Mouse (Mus musculus): ENCODE results near the gene Nudt15. TPM values are rescaled to one million over a fixed set of nuclear protein-coding genes. Genes with fewer than 3 reads are reported as not detected.
A peak's percentile ranks its signal among the peaks of the same experiment; 100 is the strongest.
"Not testable (repeated sequence)": the region's sequence is repeated elsewhere in the genome, so short reads cannot be mapped to it uniquely, and the experiment has no call there.

Nudt15 gene
- polyA plus RNA-seq, 1 experiment: 0.42 TPM

DNA sequence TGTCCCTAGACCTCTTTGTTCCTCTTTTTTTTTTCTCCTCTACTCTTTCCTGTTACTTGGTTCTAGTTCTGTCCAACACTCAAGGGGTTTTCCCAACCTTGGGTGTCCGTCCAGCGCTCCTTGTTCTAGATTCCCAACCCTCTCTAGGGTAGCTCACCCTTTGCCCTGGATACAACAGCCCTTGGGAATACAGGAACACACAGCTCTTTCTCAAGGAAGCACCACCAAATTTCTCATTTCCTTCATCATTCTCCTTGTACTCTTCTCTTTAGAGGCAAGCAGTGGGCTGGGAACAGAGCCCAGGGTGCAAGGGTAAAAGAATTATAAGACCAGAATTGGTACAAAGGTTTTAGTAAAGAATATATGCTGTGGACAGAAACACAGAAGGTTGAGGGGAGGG is 12.4 kb downstream of the Nudt15 start:
- Histone ChIP-seq H3K4me1 (ENCODE audit: control insufficient read depth, insufficient read depth, insufficient read length, low read length) (no peaks in the 10 kb centered on the region), H3K4me3 (ENCODE audit: low read depth, low read length) (no peak overlapping the region), H3K36me3 (ENCODE audit: control insufficient read depth, insufficient read depth, low read length) (no peaks in the 10 kb centered on the region), H3K27ac (ENCODE audit: insufficient read depth, low read depth, low read length) (no peak overlapping the region), H3K27me3 (ENCODE audit: control insufficient read depth, insufficient read depth, low read length) (no peaks in the 10 kb centered on the region)
- WGBS: 70% methylated on average over 2 of the region's 2 CpGs
- TF ChIP-seq POLR2A (IDR thresholded peaks at IDR 0.05; ENCODE audit: low read depth, low read length) (no peak), CTCF (IDR thresholded peaks at IDR 0.05; ENCODE audit: extremely low read depth, insufficient read length, insufficient replicate concordance, low read depth, low read length) (no peak)

DNA sequence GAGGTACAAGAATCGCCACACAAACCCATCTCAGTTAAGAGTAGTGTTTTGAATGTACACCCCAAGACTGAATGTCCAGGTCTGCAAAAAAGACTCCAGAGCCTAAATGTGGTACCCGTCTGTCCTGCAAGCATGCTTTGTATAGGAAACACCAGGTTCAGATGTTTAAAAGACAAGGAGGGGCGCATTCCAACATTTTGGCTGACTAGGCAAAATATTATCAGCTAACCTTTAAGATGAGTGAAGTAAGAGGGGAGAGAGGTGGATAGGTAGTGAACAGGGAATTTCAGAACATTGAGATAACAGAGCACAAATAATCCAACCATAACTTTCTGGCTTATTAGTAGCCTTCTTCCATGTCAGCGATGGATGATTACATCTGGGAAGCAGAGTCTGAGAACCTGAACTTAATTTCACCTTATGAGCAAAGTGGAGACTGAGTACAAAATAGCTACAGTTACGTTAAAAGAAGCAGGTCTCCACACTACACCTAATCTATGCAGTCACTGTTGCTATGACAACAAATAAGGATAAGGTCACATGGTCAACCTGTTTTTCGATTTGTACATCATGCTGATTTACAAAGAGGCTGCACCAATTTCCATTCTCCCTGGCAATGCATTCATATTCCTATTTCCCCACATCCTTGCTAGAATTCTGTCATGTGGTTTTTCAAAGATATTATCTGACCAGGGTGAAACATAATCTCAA is 14.1 kb downstream of the Nudt15 start:
- 61% methylated on average over 6 of the region's 6 CpGs for WGBS
- no peak for TF ChIP-seq CTCF (IDR thresholded peaks at IDR 0.05; ENCODE audit: extremely low read depth, insufficient read length, insufficient replicate concordance, low read depth, low read length)
- TF ChIP-seq POLR2A (IDR thresholded peaks at IDR 0.05; ENCODE audit: low read depth, low read length): no peak
- no peaks in the 10 kb centered on the region for H3K4me1 ChIP-seq (ENCODE audit: control insufficient read depth, insufficient read depth, insufficient read length, low read length)

DNA sequence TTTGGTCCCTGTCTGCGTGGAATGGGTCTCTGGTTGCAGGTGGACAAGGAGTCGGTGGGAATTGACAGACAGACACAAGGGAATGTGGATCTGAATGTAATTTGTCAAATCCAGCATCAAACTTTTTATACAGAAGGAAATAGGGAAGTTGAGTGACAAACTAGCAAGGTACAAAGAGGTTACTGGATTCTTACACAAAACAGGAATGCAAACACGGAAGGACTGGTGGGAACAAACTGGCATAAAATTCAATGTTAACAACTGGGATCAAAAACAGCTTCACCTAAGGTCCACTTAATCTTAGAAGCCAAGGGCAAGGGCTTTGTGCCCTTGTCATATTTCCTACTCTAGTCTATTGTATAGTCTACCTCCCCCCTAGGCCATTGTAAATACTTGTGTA is 19.4 kb downstream of the Nudt15 start:
- H3K36me3 ChIP-seq (ENCODE audit: control insufficient read depth, insufficient read depth, low read length); H3K4me3 ChIP-seq (ENCODE audit: low read depth, low read length); H3K4me1 ChIP-seq (ENCODE audit: control insufficient read depth, insufficient read depth, insufficient read length, low read length); H3K27ac ChIP-seq (ENCODE audit: insufficient read depth, low read depth, low read length); H3K27me3 ChIP-seq (ENCODE audit: control insufficient read depth, insufficient read depth, low read length): not testable (repeated sequence)
- 88% methylated on average over 3 of the region's 3 CpGs for WGBS

More for the DNA sequence above, 14.1 kb downstream of the Nudt15 start:
- Histone ChIP-seq H3K4me3 (ENCODE audit: low read depth, low read length) (no peak overlapping the region), H3K27ac (ENCODE audit: insufficient read depth, low read depth, low read length) (no peak overlapping the region), H3K36me3 (ENCODE audit: control insufficient read depth, insufficient read depth, low read length) (no peaks in the 10 kb centered on the region), H3K27me3 (ENCODE audit: control insufficient read depth, insufficient read depth, low read length) (no peaks in the 10 kb centered on the region)

DNA sequence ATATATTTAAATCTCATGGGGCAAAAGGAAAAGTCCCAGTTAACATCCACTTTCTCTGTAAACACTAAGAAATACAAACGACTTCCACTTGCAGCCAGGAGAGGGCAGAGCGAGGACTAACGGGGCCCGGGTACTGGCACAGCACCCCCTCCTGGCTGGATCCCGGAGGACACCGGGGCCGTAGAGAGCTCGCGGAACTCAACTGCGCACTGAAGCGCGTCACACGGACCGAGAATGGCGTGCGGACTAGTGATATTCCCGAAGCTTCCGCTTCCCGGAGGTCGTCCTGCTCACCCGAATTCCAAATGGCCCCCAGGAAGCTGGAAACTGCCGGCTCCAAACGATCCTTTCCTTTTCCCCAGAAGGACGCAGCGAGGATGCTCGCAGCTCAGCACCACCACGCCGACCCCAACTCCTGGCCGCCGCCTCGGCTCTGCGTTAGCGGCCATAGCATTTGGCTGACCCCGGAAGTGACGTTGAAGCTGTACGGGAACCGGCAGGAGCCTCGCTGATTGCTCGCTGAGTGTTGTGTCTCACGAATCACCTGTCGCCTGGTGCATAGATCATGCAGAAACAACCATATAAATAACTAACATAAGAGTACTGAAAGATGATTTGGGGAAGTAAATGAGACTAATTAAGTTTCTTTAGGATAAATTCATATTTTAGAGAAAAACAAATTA is 23.1 kb downstream of the Nudt15 start, which contains the start of gene Sucla2:
TSS of gene Sucla2 (plus strand) at position 554 of the 683 bp plus-strand sequence.
- H3K27me3 ChIP-seq (ENCODE audit: control insufficient read depth, insufficient read depth, low read length): no peaks in the 10 kb centered on the region
- under 1% methylated on average over 41 of the region's 41 CpGs for WGBS
- peak within 1 kb of the TSS; percentile 95 for H3K27ac ChIP-seq (ENCODE audit: insufficient read depth, low read depth, low read length)
- H3K4me3 ChIP-seq (ENCODE audit: low read depth, low read length): peak within 1 kb of the TSS; percentile 74
- H3K36me3 ChIP-seq (ENCODE audit: control insufficient read depth, insufficient read depth, low read length): no peaks in the 10 kb centered on the region
- no peaks in the 10 kb centered on the region for H3K4me1 ChIP-seq (ENCODE audit: control insufficient read depth, insufficient read depth, insufficient read length, low read length)
- TF ChIP-seq CTCF (IDR thresholded peaks at IDR 0.05; ENCODE audit: extremely low read depth, insufficient read length, insufficient replicate concordance, low read depth, low read length): peak; percentile 100
- TF ChIP-seq POLR2A (IDR thresholded peaks at IDR 0.05; ENCODE audit: low read depth, low read length): 0 out of 2 replicates have a peak, but pooled peaks have one; percentile 8

DNA sequence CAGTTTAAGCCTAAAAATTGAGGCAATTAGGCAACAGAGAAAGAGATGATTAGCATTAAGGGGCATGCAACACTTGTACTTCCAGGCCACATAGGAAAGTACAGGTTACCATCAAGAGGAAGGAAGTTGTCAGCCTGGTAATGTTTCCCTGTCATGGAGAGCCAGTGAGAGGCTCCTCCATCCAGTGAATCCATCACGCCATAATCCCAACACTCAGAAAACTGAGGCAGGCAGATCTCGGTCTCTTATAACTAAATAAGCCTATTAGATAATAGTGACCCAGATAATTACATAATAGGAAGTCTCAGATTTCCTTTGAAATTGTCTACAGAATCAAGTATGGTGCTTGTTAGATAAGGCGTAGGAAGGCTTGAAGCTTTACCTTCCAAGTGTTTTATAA is 23.9 kb downstream of the Nudt15 start:
- Histone ChIP-seq H3K36me3 (ENCODE audit: control insufficient read depth, insufficient read depth, low read length) (no peaks in the 10 kb centered on the region), H3K27ac (ENCODE audit: insufficient read depth, low read depth, low read length) (no peak overlapping the region), H3K4me1 (ENCODE audit: control insufficient read depth, insufficient read depth, insufficient read length, low read length) (no peaks in the 10 kb centered on the region), H3K27me3 (ENCODE audit: control insufficient read depth, insufficient read depth, low read length) (no peaks in the 10 kb centered on the region), H3K4me3 (ENCODE audit: low read depth, low read length) (no peak overlapping the region)
- 69% methylated on average over 3 of the region's 3 CpGs for WGBS
- TF ChIP-seq CTCF (IDR thresholded peaks at IDR 0.05; ENCODE audit: extremely low read depth, insufficient read length, insufficient replicate concordance, low read depth, low read length): no peak
- TF ChIP-seq POLR2A (IDR thresholded peaks at IDR 0.05; ENCODE audit: low read depth, low read length): no peak

DNA sequence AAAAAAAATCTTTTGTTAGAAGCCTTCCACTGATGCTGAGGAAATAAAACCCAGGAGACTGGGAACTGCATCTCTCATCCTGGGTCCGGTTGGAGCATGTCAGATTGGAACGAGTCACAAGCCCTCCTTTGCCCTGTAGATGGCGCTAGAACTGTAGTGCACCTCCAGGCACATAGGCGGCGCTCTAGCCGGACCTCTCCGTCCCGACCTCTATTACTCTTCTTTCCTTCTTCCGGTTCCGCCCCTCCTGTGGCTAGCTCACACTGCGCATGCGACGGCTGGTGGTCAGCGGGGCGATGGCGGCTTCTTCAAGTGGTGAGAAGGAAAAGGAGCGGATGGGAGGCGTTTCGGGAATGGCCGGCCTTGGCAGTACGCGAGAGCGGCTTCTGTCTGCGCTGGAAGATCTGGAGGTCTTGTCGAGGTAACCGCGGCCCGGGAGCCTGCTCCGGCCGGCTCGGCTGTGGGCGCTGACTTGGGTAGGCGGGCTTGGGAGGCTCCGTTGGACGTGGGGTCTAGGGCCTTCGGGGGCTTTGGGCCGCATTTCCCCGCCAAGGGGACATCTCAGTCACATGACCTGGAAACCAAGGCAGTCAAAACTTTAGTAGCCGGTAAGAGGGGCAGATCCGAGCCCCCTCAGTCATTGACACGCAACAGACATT is 38.1 kb downstream of the Nudt15 start, which contains the start of gene Med4:
TSS of gene Med4 (plus strand) at position 261 of the 659 bp plus-strand sequence.
- H3K4me3 ChIP-seq (ENCODE audit: low read depth, low read length): peak within 1 kb of the TSS; percentile 86
- H3K36me3 ChIP-seq (ENCODE audit: control insufficient read depth, insufficient read depth, low read length): peaks cover 6% of the 10 kb centered on the region; the same call in 1 of the 2 replicates
- no peaks in the 10 kb centered on the region for H3K27me3 ChIP-seq (ENCODE audit: control insufficient read depth, insufficient read depth, low read length)
- WGBS: under 1% methylated on average over 41 of the region's 41 CpGs
- H3K27ac ChIP-seq (ENCODE audit: insufficient read depth, low read depth, low read length): no peak within 1 kb of the TSS
- H3K4me1 ChIP-seq (ENCODE audit: control insufficient read depth, insufficient read depth, insufficient read length, low read length): peaks cover 5% of the 10 kb centered on the region; the same call in 1 of the 2 replicates
- peak; percentile 80 for TF ChIP-seq POLR2A (IDR thresholded peaks at IDR 0.05; ENCODE audit: low read depth, low read length)
- peak; percentile 100 for TF ChIP-seq CTCF (IDR thresholded peaks at IDR 0.05; ENCODE audit: extremely low read depth, insufficient read length, insufficient replicate concordance, low read depth, low read length)

All from small intestine, adult 2 months (tissue).